Mouse (Mus musculus) intestine, postnatal 0 days (tissue): ENCODE measurements at regions not wholly inside any gene's neighbourhood (a gene's known extent, or its start where the extent isn't known, plus 50 kb on each side); places are given as distances from the start of the nearest gene placed in this dataset.

Experiments used
- ATAC-seq: fragments of 200-750 bp; cut with Nextera tagmentation; 2 replicates; pipeline ENCODE4 v1.8.0; 2017; ENCODE audit warnings: mild to moderate bottlenecking, moderate TSS enrichment, moderate library complexity
- H3K27ac ChIP-seq: fragments of 300-500 bp; sonication (generic); 2 replicates; pipeline ENCODE4 v1.5.1; 2014; ENCODE audit warnings: mild to moderate bottlenecking, low read depth, low read length, moderate library complexity
- H3K27me3 ChIP-seq: fragments of 300-500 bp; sonication (generic); replicated peaks from 2 replicates; pipeline ENCODE4 v1.6.1; 2014; ENCODE audit warnings: low read length, mixed read lengths; ENCODE audit not compliant: control insufficient read depth, insufficient read depth
- H3K36me3 ChIP-seq: fragments of 300-500 bp; sonication (generic); 2 replicates; pipeline ENCODE4 v1.6.1; 2014; ENCODE audit warnings: mild to moderate bottlenecking, moderate library complexity; ENCODE audit not compliant: control insufficient read depth, insufficient read depth
- H3K4me1 ChIP-seq: fragments of 300-500 bp; sonication (generic); replicated peaks from 2 replicates; pipeline ENCODE4 v1.6.1; 2014; ENCODE audit warnings: antibody characterized with exemption, low read length, mixed read lengths; ENCODE audit not compliant: control insufficient read depth, insufficient read depth
- H3K4me2 ChIP-seq: fragments of 300-500 bp; sonication (generic); replicated peaks from 2 replicates; pipeline ENCODE4 v1.6.1; 2014; ENCODE audit warnings: low read depth, mild to moderate bottlenecking, moderate library complexity
- H3K4me3 ChIP-seq: fragments of 300-500 bp; sonication (generic); 2 replicates; pipeline ENCODE4 v1.5.1; 2014; ENCODE audit warnings: low read depth, low read length
- H3K9ac ChIP-seq: fragments of 300-500 bp; sonication (generic); 2 replicates; pipeline ENCODE4 v1.6.1; 2014; ENCODE audit warnings: mild to moderate bottlenecking, low read depth, low read length
- H3K9me3 ChIP-seq: fragments of 300-500 bp; sonication (generic); 2 replicates; pipeline ENCODE4 v1.6.1; 2016; ENCODE audit warnings: mixed run types; ENCODE audit not compliant: control insufficient read depth
- CTCF ChIP-seq: sonication (generic); IDR thresholded peaks from 2 replicates; pipeline ENCODE4 v1.5.1; 2016; ENCODE audit warnings: low read depth, mild to moderate bottlenecking, control low read depth, antibody characterized with exemption, moderate library complexity
- WGBS: fragments of 180-500 bp; shearing (Covaris S2); extraction: QIAGEN DNeasy Blood & Tissue Kit; methylation state at CpG from one replicate; pipeline ENCODE4 v1.1.7; 2014; 5-methylcytosine and 5-hydroxymethylcytosine counted together

DNA sequence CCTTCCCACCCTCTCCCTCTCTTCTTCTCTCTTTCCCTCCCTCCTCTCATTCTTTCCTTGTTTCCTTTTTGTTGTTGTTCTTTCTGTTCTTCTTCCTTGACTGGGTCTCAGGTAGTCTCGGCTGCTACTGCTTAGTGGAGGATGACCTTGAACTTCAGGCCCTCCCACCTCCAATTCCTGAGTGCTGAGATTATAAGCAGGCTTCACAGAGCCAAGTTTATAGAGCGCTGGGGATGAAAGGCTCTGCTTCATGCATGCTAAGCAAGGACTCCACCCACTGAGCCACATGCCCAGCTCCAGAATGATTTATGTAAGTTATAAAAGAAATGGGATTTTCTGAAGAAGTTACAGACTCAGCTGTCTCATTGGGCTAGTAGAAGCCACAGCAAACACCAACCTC is 199.9 kb downstream of the Tex36 start:
- ATAC-seq: no peak
- 31% methylated on average over 2 of the region's 2 CpGs for WGBS
- no peaks in the 10 kb centered on the region for H3K4me1 ChIP-seq
- H3K9ac ChIP-seq: no peak overlapping the region
- no peaks in the 10 kb centered on the region for H3K27me3 ChIP-seq
- no peak for TF ChIP-seq CTCF
- no peak overlapping the region for H3K27ac ChIP-seq
- no peak overlapping the region for H3K4me3 ChIP-seq
- no peaks in the 10 kb centered on the region for H3K9me3 ChIP-seq
- H3K36me3 ChIP-seq: no peaks in the 10 kb centered on the region
- H3K4me2 ChIP-seq: no peak overlapping the region

DNA sequence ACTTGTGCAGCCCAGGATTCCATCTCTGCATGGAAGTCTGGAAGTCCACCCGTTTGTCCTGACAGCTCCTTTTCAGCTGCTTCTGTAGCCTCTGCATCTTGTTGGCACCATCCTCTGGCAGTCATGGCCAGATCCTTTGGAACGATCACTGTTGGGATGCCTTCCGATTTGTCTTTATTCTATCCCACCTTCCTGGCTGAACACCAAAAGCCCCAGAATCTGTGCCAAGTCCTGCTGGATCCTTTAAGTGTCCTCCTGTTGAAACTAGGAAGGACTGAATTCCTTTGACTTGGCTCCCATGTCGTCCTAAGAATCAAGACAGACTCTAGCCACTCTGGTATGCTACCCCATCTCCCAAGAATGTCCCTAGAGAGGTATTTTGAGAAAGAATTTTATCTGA is 201.3 kb downstream of the Tex36 start:
- Histone ChIP-seq H3K27me3 (no peaks in the 10 kb centered on the region), H3K9me3 (no peaks in the 10 kb centered on the region), H3K4me1 (no peaks in the 10 kb centered on the region), H3K27ac (no peak overlapping the region), H3K9ac (no peak overlapping the region), H3K4me3 (no peak overlapping the region), H3K4me2 (no peak overlapping the region), H3K36me3 (no peaks in the 10 kb centered on the region)
- no peak for ATAC-seq
- WGBS: 64% methylated on average over 4 of the region's 4 CpGs
- no peak for TF ChIP-seq CTCF

GRCm38 (mm10) chr7:133388716-133389115 is 213.2 kb downstream of the Tex36 start:
- TF ChIP-seq CTCF: no peak
- H3K4me2 ChIP-seq: no peak overlapping the region
- H3K4me3 ChIP-seq: no peak overlapping the region
- WGBS: 80% methylated on average over 6 of the region's 6 CpGs
- no peaks in the 10 kb centered on the region for H3K27me3 ChIP-seq
- no peaks in the 10 kb centered on the region for H3K4me1 ChIP-seq
- no peak overlapping the region for H3K27ac ChIP-seq
- H3K9me3 ChIP-seq: no peaks in the 10 kb centered on the region
- no peaks in the 10 kb centered on the region for H3K36me3 ChIP-seq
- no peak for ATAC-seq
- no peak overlapping the region for H3K9ac ChIP-seq

- H3K27ac ChIP-seq: 0 out of 2 replicates have a peak overlapping the region, but pooled peaks have one; percentile 54
- H3K4me1 ChIP-seq: no peaks in the 10 kb centered on the region
- H3K9ac ChIP-seq: no peak overlapping the region
- H3K27me3 ChIP-seq: no peaks in the 10 kb centered on the region
- H3K4me3 ChIP-seq: no peak overlapping the region
- no peaks in the 10 kb centered on the region for H3K9me3 ChIP-seq
- 32% methylated on average over 7 of the region's 7 CpGs for WGBS
- H3K4me2 ChIP-seq: 0 out of 2 replicates have a peak overlapping the region, but pooled peaks have one; percentile 17
- ATAC-seq: peak; percentile 95
- H3K36me3 ChIP-seq: no peaks in the 10 kb centered on the region
- TF ChIP-seq CTCF: no peak
Observed at GRCm38 (mm10) chr7:133382032-133382712, 219.8 kb downstream of the Tex36 start.

DNA sequence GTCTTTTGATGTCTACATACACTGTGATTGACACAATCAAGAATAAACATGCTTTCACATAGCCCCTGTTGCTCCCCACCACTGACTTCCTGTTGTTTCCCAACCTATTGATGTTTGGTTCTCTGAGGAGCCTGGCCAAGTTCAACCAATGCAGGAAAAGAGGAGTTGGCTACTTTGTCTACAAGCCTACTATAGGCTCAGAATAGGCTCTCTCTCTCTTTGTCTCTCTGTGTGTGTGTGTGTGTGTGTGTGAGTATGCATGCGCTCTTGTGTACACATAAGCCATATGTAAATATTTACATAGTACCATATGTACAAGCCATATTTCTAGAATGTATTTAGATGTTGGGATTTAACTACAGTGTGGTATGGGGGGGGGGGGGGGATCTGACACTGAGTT is 222.6 kb downstream of the Tex36 start:
- no peak for ATAC-seq
- H3K4me1 ChIP-seq: no peaks in the 10 kb centered on the region
- H3K4me2 ChIP-seq: no peak overlapping the region
- no peak overlapping the region for H3K4me3 ChIP-seq
- no peaks in the 10 kb centered on the region for H3K9me3 ChIP-seq
- H3K9ac ChIP-seq: no peak overlapping the region
- no peaks in the 10 kb centered on the region for H3K36me3 ChIP-seq
- H3K27ac ChIP-seq: no peak overlapping the region
- WGBS: 57% methylated on average over 1 of the region's 1 CpGs
- TF ChIP-seq CTCF: no peak
- no peaks in the 10 kb centered on the region for H3K27me3 ChIP-seq

DNA sequence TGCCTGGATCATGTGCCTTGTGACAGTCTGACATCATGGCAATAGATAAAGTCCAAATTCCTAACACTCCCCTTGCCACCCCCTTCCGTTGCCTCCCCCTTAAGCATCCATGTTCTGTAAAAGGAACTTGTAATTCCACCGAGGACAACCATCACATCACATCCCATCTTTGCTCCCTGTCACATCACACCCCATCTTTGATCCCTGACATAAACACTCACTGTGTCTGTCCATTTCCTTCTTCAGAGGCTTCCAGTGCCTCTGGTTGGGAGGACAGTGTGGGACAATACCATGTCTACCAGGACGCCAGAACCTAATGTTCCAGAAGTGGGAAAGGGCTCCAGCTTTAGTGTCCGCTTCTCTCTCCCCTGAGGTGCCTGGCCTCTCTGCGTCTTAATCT is 223.6 kb downstream of the Tex36 start:
- Histone ChIP-seq H3K9ac (no peak overlapping the region), H3K27me3 (no peaks in the 10 kb centered on the region)
- ATAC-seq: no peak

More for the DNA sequence above, 223.6 kb downstream of the Tex36 start:
- no peaks in the 10 kb centered on the region for H3K4me1 ChIP-seq
- WGBS: 88% methylated on average over 5 of the region's 5 CpGs
- no peaks in the 10 kb centered on the region for H3K36me3 ChIP-seq
- no peaks in the 10 kb centered on the region for H3K9me3 ChIP-seq
- no peak overlapping the region for H3K27ac ChIP-seq
- no peak overlapping the region for H3K4me2 ChIP-seq
- no peak for TF ChIP-seq CTCF
- H3K4me3 ChIP-seq: no peak overlapping the region
